Mouse (Mus musculus): ENCODE measurements at regions not wholly inside any gene's neighbourhood (a gene's known extent, or its start where the extent isn't known, plus 50 kb on each side); places are given as distances from the start of the nearest gene placed in this dataset.

DNA sequence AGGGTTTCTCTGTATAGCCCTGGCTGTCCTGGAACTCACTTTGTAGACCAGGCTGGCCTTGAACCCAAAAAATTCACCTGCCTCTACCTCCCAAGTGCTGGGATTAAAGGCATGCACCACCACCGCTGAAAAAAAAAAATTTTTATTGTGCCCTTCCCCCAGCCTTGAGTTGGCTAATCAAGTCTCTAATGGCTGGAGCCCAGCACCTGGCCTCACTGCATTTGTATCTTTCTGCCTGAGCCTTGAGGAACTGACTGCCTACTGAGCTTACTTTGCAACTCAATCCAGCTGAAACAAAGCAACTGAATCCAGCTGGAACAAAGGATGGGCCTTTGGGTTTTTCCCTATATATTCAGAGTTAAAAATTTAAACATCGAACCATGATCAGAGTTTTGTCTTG lies 153.3 kb upstream of the Ccnh start:
- no peak for DNase-seq

DNA sequence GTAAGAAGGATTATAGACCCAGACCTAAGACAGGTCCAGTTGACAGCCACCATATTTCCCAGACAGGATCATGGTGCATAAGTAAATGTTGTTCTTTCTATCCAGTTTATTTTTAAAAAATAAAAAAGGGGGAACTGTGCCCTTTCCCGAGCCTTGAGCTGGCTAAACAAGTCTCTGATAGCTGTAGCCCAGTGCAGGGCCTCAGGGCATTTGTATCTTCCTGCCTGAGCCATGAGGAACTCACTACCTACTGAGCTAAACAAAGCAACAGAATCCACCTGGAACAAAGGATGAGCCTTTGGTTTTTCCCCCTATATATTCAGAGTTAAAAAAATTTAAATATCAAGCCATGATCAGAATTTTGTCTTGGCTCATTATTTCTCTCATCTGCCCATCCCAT lies 152.4 kb upstream of the Ccnh start:
- no peak for DNase-seq

GRCm38 (mm10) chr13:85066585-85067550 lies 122.3 kb upstream of the Ccnh start:
- DNase-seq = no peak

DNA sequence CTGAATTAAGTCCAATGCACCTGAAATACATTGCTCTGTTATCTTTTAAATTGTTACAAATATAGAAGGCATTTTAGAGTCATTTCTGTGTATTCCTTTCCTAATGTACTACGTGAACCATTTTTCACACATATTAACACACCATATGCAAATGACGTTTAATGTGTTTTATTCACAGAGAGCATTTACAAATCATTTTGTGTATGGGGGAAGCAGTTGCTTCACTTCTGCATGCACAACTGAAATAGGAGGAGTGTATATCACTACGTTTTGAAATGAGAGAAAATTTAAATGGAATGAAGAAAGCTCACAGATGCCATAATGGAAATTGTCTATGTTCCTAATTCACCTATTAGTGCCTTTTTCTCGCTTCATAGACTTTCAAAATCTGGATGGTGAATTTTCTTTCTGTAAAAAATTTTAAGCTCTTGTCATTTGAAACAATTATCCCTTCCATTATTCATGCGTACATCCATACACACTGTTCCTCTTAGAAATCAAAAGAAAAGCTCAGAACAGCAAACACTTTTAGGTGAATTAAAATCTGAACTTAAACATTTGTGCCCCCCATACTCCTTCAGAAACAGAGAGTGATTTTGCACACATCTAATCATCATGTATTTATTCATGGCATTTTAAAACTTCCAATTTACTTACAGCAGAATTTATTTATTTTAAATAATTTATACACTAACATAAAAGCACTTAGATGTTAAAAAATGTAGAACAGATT lies 121.5 kb upstream of the Ccnh start:
- no peak for DNase-seq

DNA sequence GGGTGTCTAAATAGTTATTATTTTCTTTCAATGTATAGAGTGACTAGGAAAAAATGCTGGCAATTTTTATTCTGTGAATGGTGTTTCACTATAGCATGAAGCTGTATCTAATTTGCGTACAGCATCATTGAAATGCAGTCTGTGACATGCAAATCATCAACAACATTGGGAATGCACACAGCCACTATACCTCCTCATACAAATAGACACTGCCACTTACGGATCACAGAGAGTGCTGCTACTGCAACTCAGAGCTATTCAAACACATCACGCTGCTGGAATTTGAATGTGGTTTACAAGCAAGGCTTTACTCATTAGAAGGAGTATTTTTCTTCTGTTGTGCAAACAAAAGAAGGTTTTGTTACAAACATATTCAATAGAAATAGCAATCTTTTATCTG lies 120.8 kb upstream of the Ccnh start:
- no peak for DNase-seq

GRCm38 (mm10) chr13:85083335-85083734 lies 105.9 kb upstream of the Ccnh start:
- no peak for DNase-seq

DNA sequence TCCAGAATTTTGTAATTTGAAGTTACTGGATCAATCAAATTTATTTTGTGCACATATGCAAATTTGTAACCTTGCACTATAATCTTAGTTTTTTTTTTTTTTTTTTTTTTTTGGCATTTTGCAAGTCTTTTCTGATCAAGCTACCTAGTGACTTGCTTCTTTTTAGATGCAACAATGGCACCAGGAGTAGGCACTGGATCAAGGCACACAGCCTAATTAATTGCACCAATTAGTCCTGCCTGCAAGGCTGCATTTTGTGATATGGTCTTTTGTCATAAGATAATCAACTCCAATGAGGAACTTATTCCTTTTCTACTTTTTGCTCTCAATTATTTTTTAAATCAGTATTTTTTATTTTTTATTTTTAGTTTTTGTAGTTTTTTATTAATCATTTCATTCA lies 105.5 kb upstream of the Ccnh start:
- no peak for DNase-seq

- no peak for DNase-seq
Measured at GRCm38 (mm10) chr13:85096174-85096573, 93.0 kb upstream of the Ccnh start.

- no peak for DNase-seq
Measured at GRCm38 (mm10) chr13:85123309-85123708, 65.9 kb upstream of the Ccnh start.

DNA sequence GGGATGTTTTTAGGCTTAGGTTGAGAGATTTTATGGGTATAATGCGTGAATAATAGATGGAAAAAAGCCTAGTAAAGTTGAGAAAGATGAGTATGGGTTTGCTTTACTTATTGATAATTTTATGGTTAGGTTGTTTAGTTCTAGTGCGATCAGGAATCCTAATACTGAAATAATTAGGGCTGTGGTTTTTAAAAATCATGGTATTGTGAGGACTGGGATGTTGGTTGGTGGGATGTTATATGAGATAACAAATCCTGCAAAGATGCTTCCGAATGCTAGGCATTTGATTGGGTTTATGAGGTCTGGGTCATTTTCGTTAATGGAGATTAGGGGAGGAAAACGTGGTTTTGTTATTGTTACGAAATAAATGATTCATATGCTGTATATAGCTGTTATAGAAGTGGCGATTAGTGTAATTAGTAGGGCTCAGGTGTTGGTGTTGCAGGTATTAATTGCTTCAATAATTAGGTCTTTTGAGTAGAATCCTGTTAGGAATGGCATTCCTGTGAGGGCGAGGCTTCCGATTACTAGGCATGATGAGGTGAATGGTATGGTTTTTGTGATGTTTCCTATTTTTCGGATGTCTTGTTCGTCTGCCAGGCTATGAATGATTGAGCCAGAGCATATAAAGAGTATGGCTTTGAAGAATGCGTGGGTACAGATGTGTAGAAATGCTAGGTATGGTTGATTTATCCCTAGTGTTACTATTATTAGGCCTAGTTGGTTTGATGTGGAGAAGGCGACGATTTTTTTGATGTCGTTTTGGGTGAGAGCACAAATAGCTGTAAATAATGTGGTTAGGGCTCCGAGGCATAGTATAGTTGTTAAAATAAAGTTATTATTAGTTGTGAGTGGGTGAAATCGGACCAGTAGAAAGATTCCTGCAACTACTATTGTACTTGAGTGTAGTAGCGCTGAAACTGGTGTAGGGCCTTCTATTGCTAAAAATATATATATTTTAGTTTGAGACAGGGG lies 62.3 kb upstream of the Ccnh start:
- DNase-seq = peak; percentile 4

- DNase-seq = no peak
Measured at GRCm38 (mm10) chr13:85127548-85127925, 61.7 kb upstream of the Ccnh start.
